Mouse (Mus musculus) heart, embryonic 13.5 days (tissue): ENCODE data around the gene Col4a4. TPM values are rescaled to one million over a fixed set of nuclear protein-coding genes. Genes with fewer than 3 reads are reported as not detected.

Experiments
- ATAC-seq: fragments of 200-750 bp; cut with Nextera tagmentation; 2 replicates; pipeline ENCODE4 v1.8.0; 2017; ENCODE audit warnings: moderate TSS enrichment; ENCODE audit not compliant: insufficient number of reproducible peaks, low FRiP score, low TSS enrichment; ENCODE audit errors: extremely low read depth
- H3K27ac ChIP-seq: fragments of 300-500 bp; sonication (generic); replicated peaks from 2 replicates; pipeline ENCODE4 v1.5.1; 2015; ENCODE audit warnings: moderate library complexity, mild to moderate bottlenecking, inconsistent platforms
- H3K27me3 ChIP-seq: fragments of 300-500 bp; sonication (generic); replicated peaks from 2 replicates; pipeline ENCODE4 v1.6.1; 2015; ENCODE audit warnings: mild to moderate bottlenecking, inconsistent platforms
- H3K36me3 ChIP-seq: fragments of 300-500 bp; sonication (generic); 2 replicates; pipeline ENCODE4 v1.6.1; 2015; ENCODE audit warnings: mild to moderate bottlenecking, inconsistent platforms
- H3K4me1 ChIP-seq: fragments of 300-500 bp; sonication (generic); 2 replicates; pipeline ENCODE4 v1.6.1; 2015; ENCODE audit warnings: inconsistent platforms
- H3K4me2 ChIP-seq: fragments of 300-500 bp; sonication (generic); 2 replicates; pipeline ENCODE4 v1.6.1; 2015; ENCODE audit warnings: inconsistent platforms, mild to moderate bottlenecking, moderate library complexity
- H3K4me3 ChIP-seq: fragments of 300-500 bp; sonication (generic); 2 replicates; pipeline ENCODE4 v1.5.1; 2015; ENCODE audit warnings: moderate library complexity, mild to moderate bottlenecking, inconsistent platforms
- H3K9ac ChIP-seq: fragments of 300-500 bp; sonication (generic); 2 replicates; pipeline ENCODE4 v1.6.1; 2015; ENCODE audit warnings: inconsistent platforms, mild to moderate bottlenecking, moderate library complexity
- H3K9me3 ChIP-seq: fragments of 300-500 bp; sonication (generic); 2 replicates; pipeline ENCODE4 v1.6.1; 2016; ENCODE audit warnings: inconsistent platforms
- WGBS: fragments of 180-500 bp; shearing (Covaris S2); methylation state at CpG from one replicate; pipeline ENCODE4 v1.1.7; 2015; ENCODE audit warnings: mixed read lengths; 5-methylcytosine and 5-hydroxymethylcytosine counted together
- polyA plus RNA-seq: library from polyadenylated mRNA; unstranded; fragments of >200 nt; fragmentation: Nextera tagmentation; extraction: Ambion mirVana; gene quantifications from 2 replicates; pipeline ENCODE4 v1.2.1, GENCODE M21; 2015

Gene Col4a4
- polyA plus RNA-seq, 1 experiment from 2014 or later = 0.55 TPM

DNA sequence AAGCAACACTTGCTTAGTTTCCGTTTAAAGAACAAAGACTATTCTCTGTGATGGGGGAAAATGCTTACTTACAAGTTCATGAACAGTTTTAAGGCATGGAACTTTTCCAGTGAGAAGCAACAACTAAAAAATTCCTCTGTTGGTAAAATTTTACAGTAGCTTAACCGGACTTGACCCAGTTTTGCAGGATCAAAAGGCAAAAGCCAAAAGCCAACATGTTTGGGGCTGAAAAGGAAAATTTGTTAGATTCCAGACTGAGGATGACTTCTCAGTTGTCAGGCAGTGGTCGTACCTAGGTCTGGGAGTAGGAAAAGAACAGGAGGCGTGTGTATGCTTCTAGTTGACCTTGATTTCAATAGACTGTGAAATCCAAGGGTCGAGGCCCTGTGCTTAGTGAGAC is 31.4 kb upstream of the Col4a4 start:
- H3K4me3 ChIP-seq = no peak overlapping the region
- ATAC-seq = no peak
- H3K27me3 ChIP-seq = peaks cover 3% of the 10 kb centered on the region; the same call in 1 of the 2 replicates
- no peaks in the 10 kb centered on the region for H3K36me3 ChIP-seq
- 65% methylated on average over 5 of the region's 5 CpGs for WGBS
- H3K4me2 ChIP-seq = no peak overlapping the region
- H3K4me1 ChIP-seq = no peaks in the 10 kb centered on the region; the same call in 1 of the 2 replicates
- H3K9me3 ChIP-seq = no peaks in the 10 kb centered on the region
- no peak overlapping the region for H3K9ac ChIP-seq
- H3K27ac ChIP-seq = no peak overlapping the region

- H3K27ac ChIP-seq = no peak overlapping the region
- ATAC-seq = no peak
- no peaks in the 10 kb centered on the region for H3K27me3 ChIP-seq
- no peak overlapping the region for H3K9ac ChIP-seq
- WGBS = 74% methylated on average over 9 of the region's 9 CpGs
- H3K4me2 ChIP-seq = no peak overlapping the region
- no peaks in the 10 kb centered on the region for H3K36me3 ChIP-seq
- H3K4me3 ChIP-seq = no peak overlapping the region
- no peaks in the 10 kb centered on the region for H3K9me3 ChIP-seq
- no peaks in the 10 kb centered on the region; the same call in 1 of the 2 replicates for H3K4me1 ChIP-seq
These were observed 25.5 kb upstream of the Col4a4 start for GRCm38 (mm10) chr1:82612061-82612660.

DNA sequence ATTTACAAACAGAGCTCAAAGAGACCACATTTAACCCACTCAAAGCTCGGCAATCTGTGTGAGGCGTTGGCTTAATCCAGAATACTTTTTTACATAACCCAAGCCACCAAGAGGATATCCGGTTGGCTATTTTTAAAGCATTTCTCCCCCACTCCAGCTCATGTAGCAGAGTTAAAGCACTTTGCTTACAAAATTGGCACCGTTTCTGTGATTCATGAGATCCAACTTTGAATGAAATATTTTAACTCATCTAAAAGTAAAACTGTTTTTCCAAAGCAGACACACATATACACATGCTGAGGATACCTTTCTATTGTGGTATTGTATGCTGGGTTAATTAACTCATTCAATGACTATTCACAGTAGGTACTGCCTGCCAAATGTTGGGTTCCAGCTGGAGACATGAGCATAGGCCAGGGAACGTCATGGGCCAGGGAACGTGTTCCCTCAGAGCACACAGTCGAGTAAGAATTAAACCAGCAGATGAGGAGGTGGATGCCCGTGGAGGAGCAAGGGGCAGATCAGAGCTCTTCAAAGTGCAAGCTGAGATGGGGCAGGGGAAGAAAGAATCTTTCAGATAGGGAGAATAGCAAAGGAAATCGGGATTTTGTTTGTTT is 22.1 kb upstream of the Col4a4 start:
- no peak overlapping the region for H3K27ac ChIP-seq
- WGBS = 59% methylated on average over 9 of the region's 9 CpGs
- H3K4me2 ChIP-seq = no peak overlapping the region
- no peak overlapping the region for H3K9ac ChIP-seq
- no peak for ATAC-seq
- no peaks in the 10 kb centered on the region for H3K9me3 ChIP-seq
- H3K4me3 ChIP-seq = no peak overlapping the region
- H3K4me1 ChIP-seq = no peaks in the 10 kb centered on the region
- H3K36me3 ChIP-seq = no peaks in the 10 kb centered on the region
- H3K27me3 ChIP-seq = no peaks in the 10 kb centered on the region

- no peak overlapping the region for H3K4me2 ChIP-seq
- no peak overlapping the region for H3K9ac ChIP-seq
- ATAC-seq = no peak
- 72% methylated on average over 7 of the region's 7 CpGs for WGBS
- no peaks in the 10 kb centered on the region for H3K9me3 ChIP-seq
- no peak overlapping the region for H3K4me3 ChIP-seq
- no peak overlapping the region for H3K27ac ChIP-seq
- H3K27me3 ChIP-seq = no peaks in the 10 kb centered on the region
- H3K4me1 ChIP-seq = no peaks in the 10 kb centered on the region
- H3K36me3 ChIP-seq = no peaks in the 10 kb centered on the region
These were observed 19.2 kb upstream of the Col4a4 start for GRCm38 (mm10) chr1:82605856-82606255.

- Histone ChIP-seq H3K36me3 (no peaks in the 10 kb centered on the region), H3K9me3 (no peaks in the 10 kb centered on the region), H3K27ac (no peak overlapping the region), H3K9ac (no peak overlapping the region), H3K4me3 (no peak overlapping the region), H3K27me3 (no peaks in the 10 kb centered on the region), H3K4me2 (no peak overlapping the region), H3K4me1 (no peaks in the 10 kb centered on the region)
- ATAC-seq = no peak
- 81% methylated on average over 7 of the region's 7 CpGs for WGBS
These were observed 18.7 kb upstream of the Col4a4 start for GRCm38 (mm10) chr1:82605347-82605746.

GRCm38 (mm10) chr1:82603198-82603950 is 16.7 kb upstream of the Col4a4 start:
- no peak for ATAC-seq
- Histone ChIP-seq H3K36me3 (no peaks in the 10 kb centered on the region), H3K9me3 (no peaks in the 10 kb centered on the region), H3K9ac (no peak overlapping the region), H3K4me1 (no peaks in the 10 kb centered on the region), H3K4me2 (no peak overlapping the region), H3K27me3 (no peaks in the 10 kb centered on the region), H3K27ac (no peak overlapping the region), H3K4me3 (no peak overlapping the region)
- WGBS = 44% methylated on average over 7 of the region's 7 CpGs

GRCm38 (mm10) chr1:82596864-82597596 is 10.4 kb upstream of the Col4a4 start:
- H3K27me3 ChIP-seq = no peaks in the 10 kb centered on the region
- WGBS = 37% methylated on average over 6 of the region's 6 CpGs
- H3K36me3 ChIP-seq = no peaks in the 10 kb centered on the region
- H3K4me3 ChIP-seq = no peak overlapping the region
- H3K4me1 ChIP-seq = peaks cover 13% of the 10 kb centered on the region
- ATAC-seq = no peak
- no peak overlapping the region for H3K9ac ChIP-seq
- H3K27ac ChIP-seq = no peak overlapping the region
- no peaks in the 10 kb centered on the region for H3K9me3 ChIP-seq
- H3K4me2 ChIP-seq = no peak overlapping the region

DNA sequence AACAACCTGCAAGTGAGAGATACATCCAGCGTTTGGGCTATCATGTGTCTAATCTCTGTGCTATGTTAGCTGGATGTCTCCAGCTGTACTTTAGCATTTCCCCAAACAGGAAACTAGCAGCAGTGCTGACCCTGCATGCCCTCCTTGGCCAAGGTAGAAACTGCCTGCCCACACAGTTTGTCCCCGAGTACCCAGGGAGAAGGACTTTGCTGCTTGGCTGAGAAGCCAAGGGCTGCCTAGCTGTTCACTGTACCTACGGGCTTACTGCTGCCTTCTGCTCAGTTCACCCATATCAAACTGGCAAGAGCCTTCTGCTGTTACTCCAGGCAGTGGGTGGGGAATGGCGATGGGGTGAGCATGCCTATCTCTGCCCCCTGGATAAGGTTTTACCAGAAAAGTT is 3.6 kb upstream of the Col4a4 start:
- H3K27ac ChIP-seq = no peak overlapping the region
- H3K9me3 ChIP-seq = no peaks in the 10 kb centered on the region
- no peak for ATAC-seq
- peaks cover 38% of the 10 kb centered on the region for H3K27me3 ChIP-seq
- no peak overlapping the region for H3K9ac ChIP-seq
- H3K4me2 ChIP-seq = no peak overlapping the region
- no peaks in the 10 kb centered on the region for H3K36me3 ChIP-seq
- H3K4me1 ChIP-seq = peaks cover 13% of the 10 kb centered on the region
- WGBS = 46% methylated on average over 4 of the region's 4 CpGs
- H3K4me3 ChIP-seq = no peak overlapping the region

DNA sequence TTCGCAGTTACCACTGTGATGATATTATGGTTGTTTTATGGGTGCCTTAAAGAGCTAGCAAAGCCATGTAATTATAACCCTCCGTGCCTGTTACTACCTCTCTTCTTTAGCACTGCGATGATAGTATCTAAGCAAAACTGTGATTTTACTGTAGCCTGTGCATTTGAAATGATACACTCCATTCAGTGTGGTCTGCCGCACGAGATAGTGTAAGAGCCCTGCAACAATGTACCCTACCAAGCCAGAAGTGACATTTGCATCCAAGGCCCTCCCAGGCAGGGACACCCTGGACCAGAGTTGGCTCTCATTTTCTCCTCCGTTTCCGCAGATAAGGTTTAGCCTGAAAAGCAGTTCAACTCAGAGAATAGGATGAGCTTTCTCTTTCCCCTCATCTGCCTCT is 668 bp downstream of the Col4a4 start:
- Histone ChIP-seq H3K4me1 (peaks cover 13% of the 10 kb centered on the region), H3K9me3 (no peaks in the 10 kb centered on the region), H3K27me3 (peaks cover 53% of the 10 kb centered on the region), H3K4me3 (no peak overlapping the region; the same call in 1 of the 2 replicates), H3K9ac (peak overlapping the region; percentile 71), H3K4me2 (peak overlapping the region; percentile 89), H3K27ac (no peak overlapping the region), H3K36me3 (no peaks in the 10 kb centered on the region)
- WGBS = 66% methylated on average over 7 of the region's 7 CpGs
- no peak for ATAC-seq

DNA sequence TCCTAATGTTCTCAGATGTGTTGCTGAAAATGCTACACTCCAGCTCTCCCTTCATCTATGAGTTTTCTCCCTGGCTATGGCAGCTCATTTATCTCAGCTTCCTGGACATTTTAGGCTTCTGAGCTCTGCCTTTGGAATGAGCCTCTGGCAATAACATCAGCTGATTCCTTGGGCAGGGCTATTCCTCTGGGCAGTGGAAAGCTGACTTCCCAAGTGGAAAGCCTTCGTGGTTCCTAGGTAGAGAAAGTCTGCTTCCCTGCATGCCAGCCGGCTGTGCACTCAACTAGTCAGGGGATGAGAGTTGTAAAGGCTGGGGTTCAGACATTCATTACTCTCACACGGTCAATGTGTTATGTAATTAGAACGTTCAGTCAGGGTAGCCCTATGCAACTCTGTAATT is 8.3 kb downstream of the Col4a4 start:
- Histone ChIP-seq H3K9me3 (no peaks in the 10 kb centered on the region), H3K27me3 (no peaks in the 10 kb centered on the region), H3K4me3 (no peak overlapping the region), H3K4me1 (peaks cover 11% of the 10 kb centered on the region), H3K27ac (peak overlapping the region; percentile 10; the same call in 1 of the 2 replicates), H3K9ac (no peak overlapping the region), H3K36me3 (no peaks in the 10 kb centered on the region), H3K4me2 (no peak overlapping the region)
- ATAC-seq = no peak
- 54% methylated on average over 4 of the region's 4 CpGs for WGBS

GRCm38 (mm10) chr1:82577915-82578314 is 8.7 kb downstream of the Col4a4 start:
- 17% methylated on average over 3 of the region's 3 CpGs for WGBS
- Histone ChIP-seq H3K9ac (no peak overlapping the region), H3K4me1 (peaks cover 11% of the 10 kb centered on the region), H3K4me3 (no peak overlapping the region), H3K27me3 (no peaks in the 10 kb centered on the region), H3K9me3 (no peaks in the 10 kb centered on the region), H3K4me2 (no peak overlapping the region), H3K36me3 (no peaks in the 10 kb centered on the region), H3K27ac (peak overlapping the region; percentile 10; the same call in 1 of the 2 replicates)
- ATAC-seq = no peak
